Mouse (Mus musculus) liver, adult 2 months (tissue): ENCODE measurements at regions not wholly inside any gene's neighbourhood (a gene's known extent, or its start where the extent isn't known, plus 50 kb on each side); places are given as distances from the start of the nearest gene placed in this dataset.

Source experiments
- DNase-seq: peaks from one replicate; pipeline ENCODE4 v3.0.0-alpha.2; 2011; ENCODE audit warnings: low read depth, low spot score; ENCODE audit errors: extremely low read depth
- H3K27ac ChIP-seq: fragments of 200-500 bp; replicated peaks from 2 replicates; pipeline ENCODE4 v1.5.1; 2012; ENCODE audit warnings: low read depth, mild to moderate bottlenecking, control low read depth, inconsistent platforms, low read length; ENCODE audit not compliant: insufficient read depth
- H3K27me3 ChIP-seq: fragments of 200-500 bp; 2 replicates; pipeline ENCODE4 v1.6.1; 2012; ENCODE audit warnings: mild to moderate bottlenecking, moderate library complexity, low read length, inconsistent platforms; ENCODE audit not compliant: control insufficient read depth, insufficient read depth
- H3K36me3 ChIP-seq: fragments of 200-500 bp; 2 replicates; pipeline ENCODE4 v1.6.1; 2012; ENCODE audit warnings: low read length, inconsistent platforms; ENCODE audit not compliant: control insufficient read depth, insufficient read depth
- H3K4me1 ChIP-seq: fragments of 200-500 bp; 2 replicates; pipeline ENCODE4 v1.6.1; 2011; ENCODE audit warnings: low read length; ENCODE audit not compliant: control insufficient read depth, insufficient read depth
- H3K4me3 ChIP-seq: fragments of 200-500 bp; 2 replicates; pipeline ENCODE4 v1.5.1; 2011; ENCODE audit warnings: low read depth, mild to moderate bottlenecking, control low read depth, low read length, moderate library complexity; ENCODE audit not compliant: insufficient read depth
- H3K79me2 ChIP-seq: fragments of 200-500 bp; 2 replicates; pipeline ENCODE4 v1.6.1; 2012; ENCODE audit warnings: inconsistent platforms, mild to moderate bottlenecking, low read length, moderate library complexity; ENCODE audit not compliant: control insufficient read depth, insufficient read depth
- H3K9ac ChIP-seq: fragments of 200-500 bp; 2 replicates; pipeline ENCODE4 v1.6.1; 2012; ENCODE audit warnings: low read depth, mild to moderate bottlenecking, control low read depth, inconsistent platforms, low read length
- CTCF ChIP-seq: fragments of 200-500 bp; IDR thresholded peaks from 2 replicates; pipeline ENCODE4 v1.5.1; 2011; ENCODE audit warnings: low read depth, low read length, control low read depth
- POLR2A ChIP-seq: fragments of 200-500 bp; IDR thresholded peaks from 2 replicates; pipeline ENCODE4 v1.6.1; 2011; ENCODE audit warnings: low read length, control low read depth; ENCODE audit not compliant: insufficient read depth; ENCODE audit errors: extremely low read depth
- WGBS: fragments of 180-500 bp; shearing (Covaris S2); methylation state at CpG from one replicate; pipeline ENCODE4 v1.1.7; 2018; 5-methylcytosine and 5-hydroxymethylcytosine counted together

- Histone ChIP-seq H3K4me3 (no peak overlapping the region), H3K27ac (no peak overlapping the region), H3K9ac (no peak overlapping the region), H3K36me3 (no peaks in the 10 kb centered on the region), H3K4me1 (no peaks in the 10 kb centered on the region), H3K79me2 (no peaks in the 10 kb centered on the region), H3K27me3 (no peaks in the 10 kb centered on the region)
- DNase-seq = no peak
- WGBS = 17% methylated on average over 2 of the region's 2 CpGs
- TF ChIP-seq POLR2A (no peak), CTCF (no peak)
Measured at GRCm38 (mm10) chrX:145567073-145567472, 62.1 kb upstream of the Amot start.

- Histone ChIP-seq H3K9ac (no peak overlapping the region), H3K36me3 (no peaks in the 10 kb centered on the region), H3K27ac (no peak overlapping the region), H3K4me1 (no peaks in the 10 kb centered on the region; the same call in 1 of the 2 replicates), H3K27me3 (no peaks in the 10 kb centered on the region), H3K4me3 (no peak overlapping the region), H3K79me2 (no peaks in the 10 kb centered on the region)
- DNase-seq = no peak
- TF ChIP-seq CTCF (no peak), POLR2A (no peak)
- WGBS = 97% methylated on average over 1 of the region's 1 CpGs
Measured at GRCm38 (mm10) chrX:145558881-145559280, 53.9 kb upstream of the Amot start.
